Mouse (Mus musculus) thymus, postnatal 14 days (tissue): Measurements from ENCODE around the gene Slc41a3.

Source experiments
- DNase-seq: peaks from one replicate; pipeline ENCODE4 v3.0.0; 2021

The Slc41a3 gene

GRCm38 (mm10) chr6:90688003-90688402, 83.5 kb downstream of the Slc41a3 start:
- no peak for DNase-seq

GRCm38 (mm10) chr6:90688742-90689141, 84.2 kb downstream of the Slc41a3 start:
- DNase-seq, result no peak

- no peak for DNase-seq
These were observed 85.0 kb downstream of the Slc41a3 start for GRCm38 (mm10) chr6:90689500-90689899.

DNA sequence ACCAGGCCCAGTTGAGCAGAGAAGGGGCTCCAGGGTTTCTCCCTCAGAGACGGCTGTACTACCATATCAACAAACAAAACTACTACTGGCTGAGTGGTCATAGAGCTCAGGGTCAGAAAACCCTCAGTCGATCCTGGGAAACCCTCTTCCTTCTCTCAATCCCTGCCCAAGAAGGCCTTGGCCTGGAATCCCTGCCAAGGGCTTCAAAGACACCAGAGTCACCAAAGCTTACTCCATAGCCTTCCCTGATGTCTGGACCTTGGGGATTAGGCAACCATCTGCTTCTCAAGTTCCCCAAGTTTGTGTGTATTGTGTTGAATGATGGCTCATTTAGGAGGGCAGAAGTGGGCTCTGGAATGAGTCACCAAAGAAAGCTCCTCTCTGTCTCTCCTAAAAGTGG, 87.4 kb downstream of the Slc41a3 start:
- no peak for DNase-seq

GRCm38 (mm10) chr6:90692404-90692803, 87.9 kb downstream of the Slc41a3 start:
- DNase-seq, result no peak

DNA sequence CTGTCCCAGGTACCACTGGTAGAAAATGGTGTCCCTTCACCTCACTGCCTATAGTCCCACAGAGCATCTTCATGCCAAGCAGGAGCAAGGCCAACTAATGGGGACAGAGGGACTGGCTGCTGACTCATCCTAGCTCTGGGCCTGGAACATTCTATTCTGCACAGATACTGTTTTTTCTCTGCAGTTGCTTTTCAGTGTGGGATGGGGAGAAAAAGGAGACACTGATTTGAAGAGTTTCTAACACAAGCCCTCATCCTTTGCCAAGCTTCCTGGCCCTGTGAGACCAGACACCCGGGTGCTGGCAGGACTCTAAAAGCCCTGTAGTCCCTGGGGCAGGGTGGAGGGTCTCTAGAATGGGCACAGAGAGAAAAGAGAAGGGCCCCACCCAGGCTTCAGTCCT, 91.2 kb downstream of the Slc41a3 start:
- DNase-seq, result no peak
